Mouse (Mus musculus) forebrain, embryonic 13.5 days (tissue): ENCODE results near the gene B4galnt2. TPM values are rescaled to one million over a fixed set of nuclear protein-coding genes. Genes with fewer than 3 reads are reported as not detected.

Experiments
- ATAC-seq: fragments of 200-750 bp; cut with Nextera tagmentation; 2 replicates; pipeline ENCODE4 v1.8.0; 2017
- H3K27ac ChIP-seq: fragments of 300-500 bp; sonication (generic); 2 replicates; pipeline ENCODE4 v1.5.1; 2015; ENCODE audit warnings: inconsistent platforms, mild to moderate bottlenecking, moderate library complexity
- H3K27me3 ChIP-seq: fragments of 300-500 bp; sonication (generic); 2 replicates; pipeline ENCODE4 v1.6.1; 2015; ENCODE audit warnings: mild to moderate bottlenecking, inconsistent platforms
- H3K36me3 ChIP-seq: fragments of 300-500 bp; sonication (generic); 2 replicates; pipeline ENCODE4 v1.6.1; 2015; ENCODE audit warnings: mild to moderate bottlenecking, inconsistent platforms; ENCODE audit not compliant: poor library complexity, severe bottlenecking
- H3K4me1 ChIP-seq: fragments of 300-500 bp; sonication (generic); 2 replicates; pipeline ENCODE4 v1.6.1; 2015; ENCODE audit warnings: inconsistent platforms
- H3K4me2 ChIP-seq: fragments of 300-500 bp; sonication (generic); 2 replicates; pipeline ENCODE4 v1.6.1; 2015; ENCODE audit warnings: inconsistent platforms, mild to moderate bottlenecking, moderate library complexity
- H3K4me3 ChIP-seq: fragments of 300-500 bp; sonication (generic); 2 replicates; pipeline ENCODE4 v1.5.1; 2015; ENCODE audit warnings: mild to moderate bottlenecking, inconsistent platforms
- H3K9ac ChIP-seq: fragments of 300-500 bp; sonication (generic); 2 replicates; pipeline ENCODE4 v1.6.1; 2015; ENCODE audit warnings: mild to moderate bottlenecking, inconsistent platforms
- H3K9me3 ChIP-seq: fragments of 300-500 bp; sonication (generic); replicated peaks from 2 replicates; pipeline ENCODE4 v1.6.1; 2016; ENCODE audit warnings: inconsistent platforms
- WGBS: fragments of 180-500 bp; shearing (Covaris S2); methylation state at CpG from one replicate; pipeline ENCODE4 v1.1.7; 2015; 5-methylcytosine and 5-hydroxymethylcytosine counted together
- polyA plus RNA-seq: library from polyadenylated mRNA; unstranded; fragments of >200 nt; fragmentation: Nextera tagmentation; extraction: Ambion mirVana; gene quantifications from 2 replicates; pipeline ENCODE4 v1.2.1, GENCODE M21; 2015

Gene B4galnt2
- polyA plus RNA-seq, 1 experiment from 2014 or later, result not detected

DNA sequence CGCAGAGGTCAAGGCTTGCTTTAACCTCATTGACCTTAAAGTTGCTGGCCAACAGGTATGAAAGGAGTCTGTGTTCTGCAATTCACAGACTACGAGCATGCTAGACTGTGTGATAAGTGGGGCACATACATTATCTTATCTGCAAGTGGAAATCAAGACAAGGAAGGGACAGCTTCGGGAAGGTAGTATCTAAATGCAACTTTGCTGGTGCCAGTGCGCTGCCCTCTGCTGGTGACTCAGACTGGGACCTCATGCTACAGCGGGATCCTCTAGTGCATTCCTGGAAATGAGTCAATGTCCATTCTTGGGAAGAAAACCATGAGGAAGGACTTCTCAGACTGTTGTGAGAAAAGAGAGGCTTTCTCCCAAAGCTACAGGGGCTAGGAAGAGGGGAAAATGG, 61.0 kb downstream of the B4galnt2 start:
- no peaks in the 10 kb centered on the region for H3K9me3 ChIP-seq
- peaks cover 20% of the 10 kb centered on the region for H3K27me3 ChIP-seq
- no peak overlapping the region for H3K4me3 ChIP-seq
- H3K4me1 ChIP-seq, result peaks cover 7% of the 10 kb centered on the region
- no peak overlapping the region for H3K27ac ChIP-seq
- WGBS, result 67% methylated on average over 5 of the region's 5 CpGs
- no peak overlapping the region for H3K9ac ChIP-seq
- H3K36me3 ChIP-seq, result no peaks in the 10 kb centered on the region
- ATAC-seq, result no peak
- H3K4me2 ChIP-seq, result no peak overlapping the region

- no peak for ATAC-seq
- no peak overlapping the region for H3K27ac ChIP-seq
- no peak overlapping the region for H3K4me3 ChIP-seq
- no peaks in the 10 kb centered on the region for H3K36me3 ChIP-seq
- 72% methylated on average over 2 of the region's 2 CpGs for WGBS
- no peak overlapping the region for H3K4me2 ChIP-seq
- no peaks in the 10 kb centered on the region for H3K4me1 ChIP-seq
- no peak overlapping the region for H3K9ac ChIP-seq
- peaks cover 20% of the 10 kb centered on the region for H3K27me3 ChIP-seq
- H3K9me3 ChIP-seq, result no peaks in the 10 kb centered on the region
These were observed 63.8 kb downstream of the B4galnt2 start for GRCm38 (mm10) chr11:95850898-95851297.

- Histone ChIP-seq H3K27me3 (peaks cover 25% of the 10 kb centered on the region; the same call in 1 of the 2 replicates), H3K4me1 (no peaks in the 10 kb centered on the region), H3K4me3 (no peak overlapping the region), H3K4me2 (no peak overlapping the region), H3K9ac (no peak overlapping the region), H3K27ac (no peak overlapping the region), H3K36me3 (no peaks in the 10 kb centered on the region), H3K9me3 (no peaks in the 10 kb centered on the region)
- ATAC-seq, result no peak
- WGBS, result 81% methylated on average over 4 of the region's 4 CpGs
These were observed 69.8 kb downstream of the B4galnt2 start for GRCm38 (mm10) chr11:95844935-95845334.

GRCm38 (mm10) chr11:95843421-95843950, 71.2 kb downstream of the B4galnt2 start:
- Histone ChIP-seq H3K36me3 (no peaks in the 10 kb centered on the region), H3K27ac (no peak overlapping the region), H3K27me3 (peaks cover 30% of the 10 kb centered on the region; the same call in 1 of the 2 replicates), H3K9ac (no peak overlapping the region), H3K9me3 (no peaks in the 10 kb centered on the region), H3K4me2 (no peak overlapping the region), H3K4me1 (0 out of 2 replicates have a peak, but pooled peaks cover 3% of the 10 kb centered on the region), H3K4me3 (no peak overlapping the region)
- 64% methylated on average over 6 of the region's 6 CpGs for WGBS
- ATAC-seq, result no peak

GRCm38 (mm10) chr11:95842953-95843352, 71.7 kb downstream of the B4galnt2 start:
- Histone ChIP-seq H3K4me3 (no peak overlapping the region), H3K9me3 (no peaks in the 10 kb centered on the region), H3K36me3 (no peaks in the 10 kb centered on the region), H3K9ac (no peak overlapping the region), H3K27me3 (peaks cover 33% of the 10 kb centered on the region), H3K4me2 (no peak overlapping the region), H3K4me1 (0 out of 2 replicates have a peak, but pooled peaks cover 4% of the 10 kb centered on the region), H3K27ac (no peak overlapping the region)
- 82% methylated on average over 5 of the region's 5 CpGs for WGBS
- no peak for ATAC-seq

DNA sequence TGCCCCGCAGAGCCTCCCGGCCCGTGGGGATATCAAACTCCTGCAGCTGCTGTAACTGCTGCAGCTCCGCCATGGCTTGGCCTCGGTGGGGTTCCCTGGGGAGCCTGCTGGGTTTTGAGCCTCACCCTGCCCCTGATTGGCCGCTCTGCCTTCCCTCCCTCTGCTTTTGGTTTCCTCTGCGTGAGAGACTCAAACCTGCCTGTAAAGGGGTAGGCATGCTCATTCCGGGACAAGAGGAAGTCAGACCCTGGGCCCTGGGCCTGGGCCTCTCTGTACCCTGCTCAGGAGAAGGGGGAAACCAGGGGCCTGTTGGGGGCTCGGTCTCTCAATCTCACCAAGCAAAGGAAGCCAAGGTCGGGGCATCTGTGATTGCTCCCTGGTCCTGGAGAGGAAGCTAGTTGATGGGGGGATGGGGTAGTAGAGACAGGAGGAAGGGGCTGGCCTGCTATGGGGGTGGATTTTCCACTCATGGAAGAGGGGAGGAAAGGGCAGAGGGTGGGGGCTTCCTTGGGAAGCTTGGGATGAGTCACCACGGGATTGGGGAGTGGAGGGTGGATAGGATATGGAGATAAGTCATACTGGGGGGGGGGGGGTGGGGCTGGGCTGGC, 72.5 kb downstream of the B4galnt2 start, which contains the start of gene Abi3:
Gene Abi3 (minus strand): TSS at position 403 of the 608 bp plus-strand sequence.
- ATAC-seq, result no peak
- Histone ChIP-seq H3K4me3 (no peak within 1 kb of the TSS), H3K4me2 (no peak within 1 kb of the TSS), H3K9ac (0 out of 2 replicates have a peak within 1 kb of the TSS, but pooled peaks have one; percentile 12), H3K4me1 (peaks cover 5% of the 10 kb centered on the region; the same call in 1 of the 2 replicates), H3K27ac (no peak within 1 kb of the TSS), H3K9me3 (no peaks in the 10 kb centered on the region), H3K27me3 (peaks cover 41% of the 10 kb centered on the region), H3K36me3 (no peaks in the 10 kb centered on the region)
- 12% methylated on average over 11 of the region's 11 CpGs for WGBS

- Histone ChIP-seq H3K4me1 (peaks cover 9% of the 10 kb centered on the region; the same call in 1 of the 2 replicates), H3K9me3 (no peaks in the 10 kb centered on the region), H3K4me2 (no peak overlapping the region), H3K9ac (no peak overlapping the region), H3K4me3 (no peak overlapping the region), H3K36me3 (no peaks in the 10 kb centered on the region), H3K27ac (no peak overlapping the region), H3K27me3 (peaks cover 48% of the 10 kb centered on the region)
- WGBS, result 67% methylated on average over 10 of the region's 10 CpGs
- no peak for ATAC-seq
These were observed 73.2 kb downstream of the B4galnt2 start for GRCm38 (mm10) chr11:95841498-95841830.

GRCm38 (mm10) chr11:95840694-95841497, 73.8 kb downstream of the B4galnt2 start:
- Histone ChIP-seq H3K9ac (no peak overlapping the region), H3K4me3 (no peak overlapping the region), H3K9me3 (no peaks in the 10 kb centered on the region), H3K36me3 (no peaks in the 10 kb centered on the region), H3K4me2 (no peak overlapping the region), H3K4me1 (peaks cover 9% of the 10 kb centered on the region; the same call in 1 of the 2 replicates), H3K27ac (no peak overlapping the region), H3K27me3 (peaks cover 54% of the 10 kb centered on the region)
- 76% methylated on average over 5 of the region's 5 CpGs for WGBS
- ATAC-seq, result no peak

DNA sequence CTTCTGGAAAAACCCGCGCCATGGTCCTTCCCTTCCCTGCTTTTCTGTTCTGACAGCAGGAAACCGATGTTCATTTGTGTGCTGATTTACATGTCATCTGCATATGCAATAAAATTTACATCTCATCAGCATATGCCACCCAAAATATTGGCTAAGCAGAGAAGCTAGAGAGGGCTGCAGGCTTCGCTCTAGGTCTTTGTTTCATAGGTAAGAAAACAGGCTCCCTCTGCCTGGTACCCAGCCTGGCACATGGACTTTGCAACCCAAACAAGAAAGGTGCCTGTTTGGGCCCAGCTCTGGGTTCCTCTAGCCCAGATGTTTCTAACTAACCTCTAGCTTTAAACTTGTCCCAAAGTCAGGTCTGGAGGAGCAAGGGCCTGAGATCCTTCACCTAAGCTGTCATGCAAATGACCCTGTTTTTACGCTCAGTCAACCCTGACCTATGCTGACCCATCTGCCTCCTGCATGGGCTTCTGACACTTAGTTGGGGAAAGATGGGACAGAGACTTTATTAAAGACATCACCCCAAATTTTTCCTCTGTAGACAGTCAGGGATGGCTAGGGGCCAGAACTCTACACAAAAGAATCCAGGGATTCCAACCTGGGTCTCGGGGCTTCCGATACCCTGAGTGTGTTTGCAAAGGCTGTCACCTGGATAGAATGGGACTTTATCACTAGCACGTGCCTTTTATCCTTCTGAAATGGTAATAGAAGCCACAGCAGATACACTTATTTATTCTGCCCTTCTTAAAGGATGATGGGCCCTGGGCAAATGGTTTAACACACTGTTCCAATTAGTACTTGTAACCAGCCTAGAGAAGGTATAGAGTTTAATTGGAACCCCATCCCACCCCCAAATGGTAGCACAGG, 75.5 kb downstream of the B4galnt2 start:
- peak; percentile 21; the same call in 1 of the 2 replicates for ATAC-seq
- Histone ChIP-seq H3K27me3 (peaks cover 70% of the 10 kb centered on the region), H3K27ac (no peak overlapping the region), H3K9me3 (no peaks in the 10 kb centered on the region), H3K36me3 (no peaks in the 10 kb centered on the region), H3K4me1 (peaks cover 11% of the 10 kb centered on the region), H3K4me3 (no peak overlapping the region), H3K9ac (no peak overlapping the region), H3K4me2 (no peak overlapping the region)
- 71% methylated on average over 8 of the region's 8 CpGs for WGBS

- ATAC-seq, result no peak
- no peak overlapping the region for H3K4me2 ChIP-seq
- no peaks in the 10 kb centered on the region for H3K36me3 ChIP-seq
- H3K4me3 ChIP-seq, result no peak overlapping the region
- H3K9ac ChIP-seq, result no peak overlapping the region
- no peaks in the 10 kb centered on the region for H3K9me3 ChIP-seq
- H3K27me3 ChIP-seq, result peaks cover 77% of the 10 kb centered on the region
- no peak overlapping the region for H3K27ac ChIP-seq
- H3K4me1 ChIP-seq, result peaks cover 18% of the 10 kb centered on the region
- 81% methylated on average over 4 of the region's 4 CpGs for WGBS
These were observed 76.1 kb downstream of the B4galnt2 start for GRCm38 (mm10) chr11:95838598-95838997.

DNA sequence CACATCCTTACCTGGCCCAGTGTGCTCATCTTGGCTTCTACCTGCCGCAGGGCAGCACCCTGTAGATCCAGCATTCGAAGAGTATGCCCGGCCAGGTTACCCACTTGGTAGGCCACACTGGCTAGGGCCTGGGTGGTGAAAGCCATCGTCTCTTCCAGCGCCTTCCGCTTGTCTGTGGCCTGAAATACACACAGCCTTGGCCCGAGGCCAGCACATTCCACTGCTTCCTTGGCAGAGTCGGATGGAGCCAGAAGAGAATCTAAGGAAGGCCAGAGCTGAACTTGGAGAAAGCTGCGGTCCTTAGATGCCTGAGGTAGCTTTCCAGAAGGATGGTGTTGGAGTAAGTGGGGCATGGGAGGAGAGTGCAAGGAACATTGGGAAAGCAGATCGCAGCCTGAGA, 77.6 kb downstream of the B4galnt2 start, which contains the start of gene Gngt2:
Gene Gngt2 (plus strand): TSS at position 158 of the 400 bp plus-strand sequence.
- ATAC-seq, result no peak
- WGBS, result 66% methylated on average over 10 of the region's 10 CpGs
- H3K9ac ChIP-seq, result no peak within 1 kb of the TSS
- H3K4me2 ChIP-seq, result no peak within 1 kb of the TSS
- peaks cover 80% of the 10 kb centered on the region for H3K27me3 ChIP-seq
- no peak within 1 kb of the TSS for H3K27ac ChIP-seq
- H3K9me3 ChIP-seq, result no peaks in the 10 kb centered on the region
- H3K36me3 ChIP-seq, result no peaks in the 10 kb centered on the region
- H3K4me3 ChIP-seq, result no peak within 1 kb of the TSS
- H3K4me1 ChIP-seq, result peaks cover 20% of the 10 kb centered on the region
